Mouse (Mus musculus) E14TG2a.4 (cell line): ENCODE data around the gene Dpp6.

Experiments
- CTCF ChIP-seq: conservative IDR thresholded peaks from 2 replicates; pipeline ENCODE4 v1.5.1; 2014; ENCODE audit warnings: low read length
- POU5F1 ChIP-seq: IDR thresholded peaks from 2 replicates; pipeline ENCODE4 v1.6.1; 2014; ENCODE audit warnings: low read length, borderline replicate concordance

- TF ChIP-seq CTCF: no peak
- no peak for TF ChIP-seq POU5F1
Observed at GRCm38 (mm10) chr5:27486138-27486537, 669.1 kb downstream of the Dpp6 start.
